Mouse (Mus musculus) c-Kit-positive CD71-positive TER-119-positive erythroid progenitor cells, embryonic 14.5 days (primary cell): Measurements from ENCODE around the gene Utp15.

Experiments used
- DNase-seq: peaks from one replicate; pipeline ENCODE4 v3.0.0-alpha.2; 2013; ENCODE audit warnings: low spot score

Gene Utp15

GRCm38 (mm10) chr13:98262636-98263457 is at the start of gene Utp15, which contains the start of gene Ankra2:
TSS of gene Utp15 (minus strand) at chr13:98263041.
TSS of gene Ankra2 (plus strand) at chr13:98263074.
- peak; percentile 98 for DNase-seq

GRCm38 (mm10) chr13:98311597-98311996 is 48.8 kb upstream of the Utp15 start:
- DNase-seq = no peak

- no peak for DNase-seq
These were observed 45.9 kb upstream of the Utp15 start for GRCm38 (mm10) chr13:98308724-98309123.

- no peak for DNase-seq
These were observed 45.2 kb upstream of the Utp15 start for GRCm38 (mm10) chr13:98308004-98308403.

- DNase-seq = no peak
These were observed 44.1 kb upstream of the Utp15 start for GRCm38 (mm10) chr13:98306852-98307475.

- DNase-seq = no peak
These were observed 43.6 kb upstream of the Utp15 start for GRCm38 (mm10) chr13:98306393-98306792.

- no peak for DNase-seq
These were observed 42.4 kb upstream of the Utp15 start for GRCm38 (mm10) chr13:98305257-98305656.

GRCm38 (mm10) chr13:98298833-98299758 is 36.3 kb upstream of the Utp15 start:
- DNase-seq = peak; percentile 74

GRCm38 (mm10) chr13:98297883-98298482 is 35.1 kb upstream of the Utp15 start:
- no peak for DNase-seq

GRCm38 (mm10) chr13:98296072-98296471 is 33.2 kb upstream of the Utp15 start:
- no peak for DNase-seq

GRCm38 (mm10) chr13:98291712-98292111 is 28.9 kb upstream of the Utp15 start:
- DNase-seq = no peak

- no peak for DNase-seq
These were observed 27.9 kb upstream of the Utp15 start for GRCm38 (mm10) chr13:98290719-98291118.

- no peak for DNase-seq
These were observed 18.3 kb upstream of the Utp15 start for GRCm38 (mm10) chr13:98280990-98281650.

- no peak for DNase-seq
These were observed 16.8 kb upstream of the Utp15 start, which contains the start of gene Gm21976 for GRCm38 (mm10) chr13:98279686-98280085. TSS of gene Gm21976 (plus strand) at chr13:98279887.

GRCm38 (mm10) chr13:98277501-98277900 is 14.7 kb upstream of the Utp15 start:
- no peak for DNase-seq

GRCm38 (mm10) chr13:98276253-98276652 is 13.4 kb upstream of the Utp15 start:
- no peak for DNase-seq

- DNase-seq = peak; percentile 40
These were observed 12.8 kb upstream of the Utp15 start for GRCm38 (mm10) chr13:98275646-98276045.

- no peak for DNase-seq
These were observed 11.2 kb upstream of the Utp15 start for GRCm38 (mm10) chr13:98274023-98274422.

- DNase-seq = no peak
These were observed 1.3 kb upstream of the Utp15 start for GRCm38 (mm10) chr13:98264111-98264510.

- DNase-seq = peak; percentile 33
These were observed 682 bp upstream of the Utp15 start for GRCm38 (mm10) chr13:98263458-98263987.

- DNase-seq = no peak
These were observed 7.9 kb downstream of the Utp15 start for GRCm38 (mm10) chr13:98254921-98255320.
